Mouse (Mus musculus) kidney, adult 2 months (tissue): ENCODE data around the gene Msl2.

Experiments
- CTCF ChIP-seq: fragments of 200-500 bp; conservative IDR thresholded peaks from 2 replicates; pipeline ENCODE4 v1.5.1; 2011; ENCODE audit warnings: low read depth, mild to moderate bottlenecking, control low read depth, low read length, moderate library complexity, mixed read lengths; ENCODE audit not compliant: insufficient read depth, insufficient read length
- POLR2A ChIP-seq: fragments of 200-500 bp; IDR thresholded peaks from one replicate; pipeline ENCODE4 v1.6.1; 2011; ENCODE audit warnings: low read depth, low read length, control low read depth

GRCm38 (mm10) chr9:101069781-101070180, 4.1 kb upstream of the Msl2 start:
- TF ChIP-seq POLR2A (no peak), CTCF (no peak)
